Mouse (Mus musculus): ENCODE measurements at regions not wholly inside any gene's neighbourhood (a gene's known extent, or its start where the extent isn't known, plus 50 kb on each side); places are given as distances from the start of the nearest gene placed in this dataset.
"Not testable (repeated sequence)": the region's sequence is repeated elsewhere in the genome, so short reads cannot be mapped to it uniquely, and the experiment has no call there.

- no peak for DNase-seq (ENCODE audit: low read depth, low spot score)
These were observed 84.9 kb downstream of the Arl6ip6 start for GRCm38 (mm10) chr2:53276435-53276834.

GRCm38 (mm10) chr2:53301712-53302423, 110.3 kb downstream of the Arl6ip6 start:
- no peak for DNase-seq (ENCODE audit: low read depth, low spot score)

- DNase-seq (ENCODE audit: low read depth, low spot score): peak; percentile 18
These were observed 139.2 kb downstream of the Arl6ip6 start for GRCm38 (mm10) chr2:53330680-53331079.

- no peak for DNase-seq (ENCODE audit: low read depth, low spot score)
These were observed 167.5 kb downstream of the Arl6ip6 start for GRCm38 (mm10) chr2:53359026-53359425.

GRCm38 (mm10) chr2:53382348-53382747, 190.8 kb downstream of the Arl6ip6 start:
- DNase-seq (ENCODE audit: low read depth, low spot score): no peak

GRCm38 (mm10) chr2:53384545-53385176, 193.1 kb downstream of the Arl6ip6 start:
- DNase-seq (ENCODE audit: low read depth, low spot score): no peak

GRCm38 (mm10) chr2:53388652-53389051, 197.1 kb downstream of the Arl6ip6 start:
- no peak for DNase-seq (ENCODE audit: low read depth, low spot score)

- no peak for DNase-seq (ENCODE audit: low read depth, low spot score)
These were observed 222.9 kb downstream of the Arl6ip6 start for GRCm38 (mm10) chr2:53414471-53414870.

GRCm38 (mm10) chr2:53437046-53437815, 245.7 kb downstream of the Arl6ip6 start:
- DNase-seq (ENCODE audit: low read depth, low spot score): no peak

GRCm38 (mm10) chr2:53440301-53440700, 248.8 kb downstream of the Arl6ip6 start:
- peak; percentile 9 for DNase-seq (ENCODE audit: low read depth, low spot score)

GRCm38 (mm10) chr2:53460265-53460664, 268.7 kb downstream of the Arl6ip6 start:
- DNase-seq (ENCODE audit: low read depth, low spot score): no peak

- peak; percentile 36 for DNase-seq (ENCODE audit: low read depth, low spot score)
These were observed 282.9 kb downstream of the Arl6ip6 start for GRCm38 (mm10) chr2:53474455-53474854.

- not testable (repeated sequence) for DNase-seq (ENCODE audit: low read depth, low spot score)
These were observed 287.5 kb downstream of the Arl6ip6 start for GRCm38 (mm10) chr2:53479051-53479450.

GRCm38 (mm10) chr2:53488301-53488700, 296.8 kb downstream of the Arl6ip6 start:
- no peak for DNase-seq (ENCODE audit: low read depth, low spot score)

- no peak for DNase-seq (ENCODE audit: low read depth, low spot score)
These were observed 299.5 kb downstream of the Arl6ip6 start for GRCm38 (mm10) chr2:53490805-53491585.

- no peak for DNase-seq (ENCODE audit: low read depth, low spot score)
These were observed 301.3 kb downstream of the Arl6ip6 start for GRCm38 (mm10) chr2:53492788-53493187.

- no peak for DNase-seq (ENCODE audit: low read depth, low spot score)
These were observed 310.2 kb downstream of the Arl6ip6 start for GRCm38 (mm10) chr2:53501657-53502274.

- no peak for DNase-seq (ENCODE audit: low read depth, low spot score)
These were observed 310.7 kb downstream of the Arl6ip6 start for GRCm38 (mm10) chr2:53502275-53502667.

- no peak for DNase-seq (ENCODE audit: low read depth, low spot score)
These were observed 350.6 kb downstream of the Arl6ip6 start for GRCm38 (mm10) chr2:53542097-53542496.

- no peak for DNase-seq (ENCODE audit: low read depth, low spot score)
These were observed 382.5 kb downstream of the Arl6ip6 start for GRCm38 (mm10) chr2:53574007-53574406.

- DNase-seq (ENCODE audit: low read depth, low spot score): no peak
These were observed 414.3 kb downstream of the Arl6ip6 start for GRCm38 (mm10) chr2:53605829-53606228.
